Comparison of ENCODE assay signal across 8 mouse cellular contexts in the genomic region with DNA sequence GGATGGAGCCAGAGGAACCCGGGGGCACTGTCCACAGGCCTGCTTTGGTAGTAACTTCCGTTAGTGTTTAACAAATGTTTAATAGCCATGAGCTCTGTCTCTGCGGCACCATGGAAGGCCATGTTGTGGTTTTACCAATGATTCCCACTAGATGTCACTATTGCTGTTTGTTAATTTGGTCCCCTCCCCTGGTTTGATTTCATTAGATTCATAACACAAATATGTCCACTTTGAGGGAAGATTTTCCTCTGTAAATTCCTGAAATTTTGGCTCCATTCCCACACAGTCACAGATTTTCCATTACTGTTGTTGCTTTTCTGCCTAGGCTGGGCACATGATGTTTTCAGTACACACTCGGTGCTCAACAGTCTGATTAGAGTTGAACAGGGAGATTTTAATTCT. TPM values are rescaled to one million over a fixed set of nuclear protein-coding genes. Genes with fewer than 3 reads are reported as not detected.
DNase-seq lines count a peak whose midpoint lies in the region; ATAC-seq and TF ChIP-seq lines count a peak whose summit lies in the region.

No protein-coding gene starts in this region.

- no peaks in the 10 kb centered on the region for H3K4me1 ChIP-seq in hindbrain, embryonic 12.5 days
- H3K4me1 ChIP-seq in hindbrain, embryonic 10.5 days (replicated peaks) = no peaks in the 10 kb centered on the region
- H3K4me1 ChIP-seq in MEL (ENCODE audit: control insufficient read depth in 1 of 2, insufficient read depth in 2 of 2, low read length in 2 of 2) = no peaks in the 10 kb centered on the region
- no peaks in the 10 kb centered on the region for H3K4me1 ChIP-seq in cortical plate, adult 2 months (ENCODE audit: control insufficient read depth, insufficient read depth, low read length)
- no peaks in the 10 kb centered on the region for H3K4me1 ChIP-seq in intestine, embryonic 15.5 days (replicated peaks)
- no peaks in the 10 kb centered on the region for H3K4me1 ChIP-seq in midbrain, embryonic 13.5 days (replicated peaks)

- TF ChIP-seq EP300 in MEL (IDR thresholded peaks at IDR 0.05; ENCODE audit: low read depth in 1 of 2, low read length in 2 of 2) = no peak

- no peaks in the 10 kb centered on the region for H3K27me3 ChIP-seq in hindbrain, embryonic 12.5 days
- H3K27me3 ChIP-seq in hindbrain, embryonic 10.5 days (ENCODE audit: insufficient read depth, poor library complexity, severe bottlenecking) = no peaks in the 10 kb centered on the region
- H3K27me3 ChIP-seq in MEL (ENCODE audit: control insufficient read depth in 1 of 2, insufficient read depth in 2 of 2, low read length in 2 of 2) = no peaks in the 10 kb centered on the region
- no peaks in the 10 kb centered on the region for H3K27me3 ChIP-seq in intestine, embryonic 15.5 days (replicated peaks)
- H3K27me3 ChIP-seq in midbrain, embryonic 13.5 days = no peaks in the 10 kb centered on the region

- ATAC-seq in hindbrain, embryonic 12.5 days (ENCODE audit: low FRiP score) = peak; percentile 60; the same call in 1 of the 2 replicates
- peak; percentile 23; the same call in 1 of the 2 replicates for ATAC-seq in intestine, embryonic 15.5 days
- ATAC-seq in midbrain, embryonic 13.5 days = peak; percentile 73

- H3K4me2 ChIP-seq in hindbrain, embryonic 12.5 days (replicated peaks) = no peak overlapping the region
- no peak overlapping the region for H3K4me2 ChIP-seq in intestine, embryonic 15.5 days (replicated peaks)
- no peak overlapping the region for H3K4me2 ChIP-seq in midbrain, embryonic 13.5 days (replicated peaks)

- H3K9me3 ChIP-seq in hindbrain, embryonic 12.5 days (replicated peaks) = no peaks in the 10 kb centered on the region
- H3K9me3 ChIP-seq in hindbrain, embryonic 10.5 days = no peaks in the 10 kb centered on the region
- no peaks in the 10 kb centered on the region for H3K9me3 ChIP-seq in MEL (replicated peaks; ENCODE audit: insufficient read depth, low read length)
- H3K9me3 ChIP-seq in intestine, embryonic 15.5 days = no peaks in the 10 kb centered on the region
- no peaks in the 10 kb centered on the region for H3K9me3 ChIP-seq in midbrain, embryonic 13.5 days

- H3K9ac ChIP-seq in hindbrain, embryonic 12.5 days = no peak overlapping the region
- H3K9ac ChIP-seq in MEL (ENCODE audit: control insufficient read depth, low read depth, low read length, poor library complexity, severe bottlenecking) = no peak overlapping the region
- no peak overlapping the region for H3K9ac ChIP-seq in intestine, embryonic 15.5 days
- no peak overlapping the region for H3K9ac ChIP-seq in midbrain, embryonic 13.5 days (replicated peaks)

- WGBS in hindbrain, embryonic 12.5 days = 39% methylated on average over 4 of the region's 4 CpGs
- WGBS in hindbrain, embryonic 10.5 days = 40% methylated on average over 4 of the region's 4 CpGs
- WGBS in intestine, embryonic 15.5 days = 36% methylated on average over 4 of the region's 4 CpGs
- WGBS in midbrain, embryonic 13.5 days = 46% methylated on average over 4 of the region's 4 CpGs

- TF ChIP-seq POLR2A in MEL (IDR thresholded peaks at IDR 0.05; ENCODE audit: control insufficient read depth in 1 of 2, insufficient read depth in 1 of 2, low read depth in 1 of 2, low read length in 2 of 2, poor library complexity in 1 of 2) = no peak
- no peak for TF ChIP-seq POLR2A in cortical plate, adult 2 months (IDR thresholded peaks at IDR 0.05; ENCODE audit: extremely low read depth, insufficient read depth, low read length)

- no peak overlapping the region for H3K4me3 ChIP-seq in hindbrain, embryonic 12.5 days
- H3K4me3 ChIP-seq in hindbrain, embryonic 10.5 days = no peak overlapping the region
- H3K4me3 ChIP-seq in MEL (ENCODE audit: control insufficient read depth in 1 of 2, insufficient read depth in 1 of 2, low read depth in 2 of 2, low read length in 2 of 2) = no peak overlapping the region
- no peak overlapping the region for H3K4me3 ChIP-seq in cortical plate, adult 2 months (ENCODE audit: insufficient read depth, low read length)
- H3K4me3 ChIP-seq in intestine, embryonic 15.5 days (replicated peaks) = no peak overlapping the region
- no peak overlapping the region for H3K4me3 ChIP-seq in midbrain, embryonic 13.5 days (replicated peaks)

- H3K79me2 ChIP-seq in MEL (ENCODE audit: control insufficient read depth, insufficient read depth, low read length, poor library complexity) = no peaks in the 10 kb centered on the region

- no peak for DNase-seq in hindbrain, embryonic 10.5 days (ENCODE audit: low spot score)
- DNase-seq in MEL (ENCODE audit: low read depth, low spot score) = peak; percentile 35
- no peak for DNase-seq in urinary bladder, postnatal 10 days (ENCODE audit: low spot score)
- DNase-seq in thymus, postnatal 14 days = no peak

- TF ChIP-seq CTCF in MEL (IDR thresholded peaks at IDR 0.05 in 2 of 3, conservative IDR thresholded peaks at IDR 0.05 in 1 of 3; ENCODE audit: control insufficient read depth in 1 of 3, insufficient read depth in 1 of 3, low read depth in 2 of 3, low read length in 3 of 3, poor library complexity in 1 of 3, severe bottlenecking in 1 of 3) = peak; percentile 6 to 56 (median 36); a peak in 4 of 6 replicates
- peak; percentile 45; the same call in 1 of the 2 replicates for TF ChIP-seq CTCF in cortical plate, adult 2 months (IDR thresholded peaks at IDR 0.05; ENCODE audit: extremely low read depth, insufficient read depth, low read length)

- no peaks in the 10 kb centered on the region for H3K36me3 ChIP-seq in hindbrain, embryonic 12.5 days
- H3K36me3 ChIP-seq in hindbrain, embryonic 10.5 days = no peaks in the 10 kb centered on the region
- no peaks in the 10 kb centered on the region for H3K36me3 ChIP-seq in MEL (ENCODE audit: control insufficient read depth in 1 of 2, insufficient read depth in 2 of 2, low read length in 2 of 2)
- H3K36me3 ChIP-seq in intestine, embryonic 15.5 days = no peaks in the 10 kb centered on the region
- no peaks in the 10 kb centered on the region for H3K36me3 ChIP-seq in midbrain, embryonic 13.5 days

- H3K27ac ChIP-seq in hindbrain, embryonic 12.5 days = no peak overlapping the region
- H3K27ac ChIP-seq in hindbrain, embryonic 10.5 days = no peak overlapping the region
- H3K27ac ChIP-seq in MEL (ENCODE audit: control insufficient read depth, low read depth, low read length) = no peak overlapping the region
- no peak overlapping the region for H3K27ac ChIP-seq in cortical plate, adult 2 months (ENCODE audit: insufficient read depth, low read length)
- no peak overlapping the region for H3K27ac ChIP-seq in intestine, embryonic 15.5 days
- no peak overlapping the region for H3K27ac ChIP-seq in midbrain, embryonic 13.5 days

- TF ChIP-seq RAD21 in MEL (IDR thresholded peaks at IDR 0.05; ENCODE audit: low read depth, low read length) = peak; percentile 55

TF ChIP-seq in MEL, 35 proteins besides CTCF, POLR2A, EP300 and RAD21:
- no peak for TF ChIP-seq HCFC1 (IDR thresholded peaks at IDR 0.05; ENCODE audit: low read depth, low read length)
- no peak for TF ChIP-seq CHD2 (IDR thresholded peaks at IDR 0.05; ENCODE audit: low read length)
- TF ChIP-seq ZC3H11A (IDR thresholded peaks at IDR 0.05; ENCODE audit: low read depth, low read length) = peak; percentile 16; the same call in 1 of the 2 replicates
- no peak for TF ChIP-seq MAZ (IDR thresholded peaks at IDR 0.05; ENCODE audit: low read depth, low read length)
- no peak for TF ChIP-seq RCOR1 (IDR thresholded peaks at IDR 0.05; ENCODE audit: low read depth, low read length)
- TF ChIP-seq TCF12 (IDR thresholded peaks at IDR 0.05; ENCODE audit: low read depth, low read length) = no peak
- TF ChIP-seq SMC3 (IDR thresholded peaks at IDR 0.05; ENCODE audit: low read depth, low read length) = peak; percentile 48

RNA-seq across cellular contexts. Expression of gene Fermt1, which starts 25.1 kb away (rescaled TPM):
- polyA plus RNA-seq in hindbrain, embryonic 12.5 days (2016; fragmentation: Nextera tagmentation; extraction: Ambion mirVana) = 1.8 and 2.0 TPM in 2 replicates
- 8.6 and 8.7 TPM in 2 replicates for polyA plus RNA-seq in hindbrain, embryonic 10.5 days (2016; fragmentation: Nextera tagmentation; extraction: Ambion mirVana)
- not detected in 2 replicates for total RNA-seq in MEL (2012; rRNA removed)
- polyA plus RNA-seq in MEL (2012; ENCODE audit: insufficient read depth in 1 of 2, insufficient read length in 2 of 2, low read depth in 1 of 2, low replicate concordance in 2 of 2, missing spikeins in 1 of 2) = not detected
- polyA plus RNA-seq in cortical plate, adult 2 months (2012; rRNA removed) = 0.09 and 0.25 TPM in 2 replicates
- 45.1 and 46.1 TPM in 2 replicates for polyA plus RNA-seq in intestine, embryonic 15.5 days (2015; fragmentation: Nextera tagmentation; extraction: Ambion mirVana)
- not detected in 2 replicates for polyA plus RNA-seq in midbrain, embryonic 13.5 days (2015; fragmentation: Nextera tagmentation; extraction: Ambion mirVana)

Comparison
In these comparisons a context has a peak if more than half of its experiments do, and no peak if none do; other contexts are left out.
1. ATAC-seq: peak in every context shown above with its lines; median percentile 73 in midbrain, embryonic 13.5 days; 60 in hindbrain, embryonic 12.5 days; 23 in intestine, embryonic 15.5 days.